Mouse (Mus musculus) lung, embryonic 16.5 days (tissue): ENCODE measurements around the gene Rab34. TPM values are rescaled to one million over a fixed set of nuclear protein-coding genes. Genes with fewer than 3 reads are reported as not detected.

Source experiments
- ATAC-seq: fragments of 200-750 bp; cut with Nextera tagmentation; 2 replicates; pipeline ENCODE4 v1.8.0; 2017; ENCODE audit warnings: low read depth, mild to moderate bottlenecking, moderate library complexity
- H3K27ac ChIP-seq: fragments of 300-500 bp; sonication (generic); 2 replicates; pipeline ENCODE4 v1.5.1; 2014; ENCODE audit warnings: mild to moderate bottlenecking, control low read depth, low read length
- H3K27me3 ChIP-seq: fragments of 300-500 bp; sonication (generic); 2 replicates; pipeline ENCODE4 v1.6.1; 2014; ENCODE audit warnings: low read depth, low read length, mixed read lengths; ENCODE audit not compliant: control insufficient read depth, insufficient read depth
- H3K36me3 ChIP-seq: fragments of 300-500 bp; sonication (generic); 2 replicates; pipeline ENCODE4 v1.6.1; 2014; ENCODE audit warnings: low read length; ENCODE audit not compliant: control insufficient read depth, insufficient read depth
- H3K4me1 ChIP-seq: fragments of 300-500 bp; sonication (generic); replicated peaks from 2 replicates; pipeline ENCODE4 v1.6.1; 2014; ENCODE audit warnings: low read length, mixed read lengths; ENCODE audit not compliant: control insufficient read depth, insufficient read depth
- H3K4me2 ChIP-seq: fragments of 300-500 bp; sonication (generic); 2 replicates; pipeline ENCODE4 v1.6.1; 2014; ENCODE audit warnings: low read depth, low read length, control low read depth
- H3K4me3 ChIP-seq: fragments of 300-500 bp; sonication (generic); 2 replicates; pipeline ENCODE4 v1.5.1; 2014; ENCODE audit warnings: mild to moderate bottlenecking, low read length, control low read depth
- H3K9ac ChIP-seq: fragments of 300-500 bp; sonication (generic); 2 replicates; pipeline ENCODE4 v1.6.1; 2014; ENCODE audit warnings: low read length, control low read depth
- H3K9me3 ChIP-seq: fragments of 300-500 bp; sonication (generic); 2 replicates; pipeline ENCODE4 v1.6.1; 2016; ENCODE audit warnings: low read length; ENCODE audit not compliant: control insufficient read depth
- WGBS: fragments of 180-500 bp; shearing (Covaris S2); extraction: QIAGEN DNeasy Blood & Tissue Kit; methylation state at CpG from one replicate; pipeline ENCODE4 v1.1.7; 2014; 5-methylcytosine and 5-hydroxymethylcytosine counted together
- polyA plus RNA-seq: library from polyadenylated mRNA; unstranded; fragments of >200 nt; fragmentation: Nextera tagmentation; extraction: Ambion mirVana; gene quantifications from 2 replicates; pipeline ENCODE4 v1.2.1, GENCODE M21; 2015

Rab34 gene
- polyA plus RNA-seq, 1 experiment from 2014 or later = 117 TPM

DNA sequence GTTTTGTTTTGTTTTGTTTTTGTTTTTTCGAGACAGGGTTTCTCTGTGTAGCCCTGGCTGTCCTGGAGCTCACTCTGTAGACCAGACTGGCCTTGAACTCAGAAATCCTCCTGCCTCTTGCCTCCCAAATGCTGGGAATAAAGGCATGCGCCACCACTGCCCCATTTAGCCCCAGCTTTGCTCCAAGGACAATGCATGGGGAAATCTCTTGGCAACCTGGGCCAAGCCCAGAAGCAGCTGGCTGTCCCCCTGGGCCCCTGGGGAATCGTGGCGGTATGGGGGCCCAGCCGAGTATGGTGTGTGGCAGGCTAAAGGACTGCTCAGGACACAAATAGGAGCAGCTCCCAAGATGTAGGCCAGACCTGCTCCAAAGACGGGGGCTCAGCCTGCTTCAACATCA, 16.1 kb downstream of the Rab34 start:
- Histone ChIP-seq H3K27me3 (no peaks in the 10 kb centered on the region), H3K36me3 (peaks cover 36% of the 10 kb centered on the region), H3K9ac (no peak overlapping the region), H3K27ac (no peak overlapping the region), H3K4me3 (no peak overlapping the region), H3K4me2 (no peak overlapping the region), H3K9me3 (no peaks in the 10 kb centered on the region), H3K4me1 (no peaks in the 10 kb centered on the region)
- 74% methylated on average over 6 of the region's 6 CpGs for WGBS
- no peak for ATAC-seq

GRCm38 (mm10) chr11:78205361-78206206, 17.4 kb downstream of the Rab34 start:
- no peak overlapping the region for H3K27ac ChIP-seq
- whole genome bisulfite sequencing = 68% methylated on average over 13 of the region's 13 CpGs
- peaks cover 41% of the 10 kb centered on the region for H3K36me3 ChIP-seq

GRCm38 (mm10) chr11:78207190-78207589, 19.0 kb downstream of the Rab34 start:
- no peak for ATAC-seq

More at GRCm38 (mm10) chr11:78205361-78206206, 17.4 kb downstream of the Rab34 start:
- Histone ChIP-seq H3K9me3 (no peaks in the 10 kb centered on the region), H3K4me2 (no peak overlapping the region), H3K27me3 (no peaks in the 10 kb centered on the region), H3K4me1 (no peaks in the 10 kb centered on the region), H3K9ac (no peak overlapping the region), H3K4me3 (no peak overlapping the region)
- ATAC-seq = no peak

DNA sequence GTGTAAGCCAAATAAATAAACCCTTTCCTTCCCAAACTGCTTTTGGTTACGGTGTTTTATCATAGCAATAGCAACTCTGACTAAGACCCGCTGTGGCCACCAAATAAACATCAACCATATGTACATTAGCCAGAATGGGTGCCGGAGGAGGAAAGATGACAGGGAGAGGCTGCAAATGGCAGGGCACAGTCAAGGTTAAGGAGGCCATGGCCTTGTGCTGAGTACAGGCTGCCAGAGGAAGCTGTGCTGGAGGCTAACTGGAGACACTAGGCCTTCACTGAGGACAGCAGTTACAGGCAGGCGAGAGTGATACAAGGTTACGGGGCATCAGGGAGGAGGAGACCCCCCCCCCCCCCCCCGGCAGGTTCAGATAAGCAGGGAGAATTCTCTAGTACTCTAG, 21.7 kb downstream of the Rab34 start:
- Histone ChIP-seq H3K9ac (no peak overlapping the region), H3K9me3 (no peaks in the 10 kb centered on the region), H3K4me1 (no peaks in the 10 kb centered on the region), H3K27me3 (no peaks in the 10 kb centered on the region), H3K4me2 (no peak overlapping the region), H3K27ac (no peak overlapping the region), H3K4me3 (no peak overlapping the region), H3K36me3 (peaks cover 61% of the 10 kb centered on the region)
- WGBS = 74% methylated on average over 6 of the region's 6 CpGs
- ATAC-seq = no peak

More at GRCm38 (mm10) chr11:78207190-78207589, 19.0 kb downstream of the Rab34 start:
- H3K4me2 ChIP-seq = no peak overlapping the region
- H3K4me1 ChIP-seq = no peaks in the 10 kb centered on the region
- no peaks in the 10 kb centered on the region for H3K27me3 ChIP-seq
- H3K36me3 ChIP-seq = peaks cover 49% of the 10 kb centered on the region
- H3K4me3 ChIP-seq = no peak overlapping the region
- WGBS = 87% methylated on average over 7 of the region's 7 CpGs
- H3K9me3 ChIP-seq = no peaks in the 10 kb centered on the region
- no peak overlapping the region for H3K27ac ChIP-seq
- no peak overlapping the region for H3K9ac ChIP-seq

DNA sequence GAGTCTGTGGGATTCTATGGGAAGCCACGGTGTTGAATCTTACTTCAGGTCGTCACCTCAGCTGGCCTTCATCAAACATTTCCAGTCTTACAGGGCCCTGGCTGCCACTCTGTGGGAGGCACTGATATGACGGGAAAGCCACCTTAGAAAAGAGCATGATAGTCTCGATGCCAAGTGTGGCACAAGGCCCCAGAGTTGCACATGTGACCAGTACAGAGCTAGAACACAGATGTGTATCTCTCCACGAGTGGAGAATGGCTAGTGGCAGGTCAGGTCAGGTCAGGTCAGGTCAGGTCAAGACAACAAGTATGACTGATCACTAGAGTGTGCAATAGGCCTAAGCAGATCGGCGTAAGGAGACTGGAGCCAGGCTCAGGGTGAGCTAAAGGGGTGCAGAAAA, 22.4 kb downstream of the Rab34 start:
- 49% methylated on average over 7 of the region's 7 CpGs for whole genome bisulfite sequencing
- Histone ChIP-seq H3K4me3 (no peak overlapping the region), H3K27me3 (no peaks in the 10 kb centered on the region)

GRCm38 (mm10) chr11:78211513-78211912, 23.3 kb downstream of the Rab34 start:
- no peaks in the 10 kb centered on the region for H3K27me3 ChIP-seq
- H3K4me3 ChIP-seq = no peak overlapping the region
- H3K4me2 ChIP-seq = no peak overlapping the region
- no peaks in the 10 kb centered on the region for H3K9me3 ChIP-seq
- peaks cover 64% of the 10 kb centered on the region for H3K36me3 ChIP-seq
- ATAC-seq = no peak
- H3K27ac ChIP-seq = no peak overlapping the region
- no peak overlapping the region for H3K9ac ChIP-seq
- 80% methylated on average over 5 of the region's 5 CpGs for WGBS
- H3K4me1 ChIP-seq = no peaks in the 10 kb centered on the region

More for the DNA sequence above, 22.4 kb downstream of the Rab34 start:
- Histone ChIP-seq H3K9me3 (no peaks in the 10 kb centered on the region), H3K36me3 (peaks cover 64% of the 10 kb centered on the region), H3K27ac (no peak overlapping the region), H3K9ac (no peak overlapping the region), H3K4me1 (no peaks in the 10 kb centered on the region), H3K4me2 (no peak overlapping the region)
- ATAC-seq = no peak

DNA sequence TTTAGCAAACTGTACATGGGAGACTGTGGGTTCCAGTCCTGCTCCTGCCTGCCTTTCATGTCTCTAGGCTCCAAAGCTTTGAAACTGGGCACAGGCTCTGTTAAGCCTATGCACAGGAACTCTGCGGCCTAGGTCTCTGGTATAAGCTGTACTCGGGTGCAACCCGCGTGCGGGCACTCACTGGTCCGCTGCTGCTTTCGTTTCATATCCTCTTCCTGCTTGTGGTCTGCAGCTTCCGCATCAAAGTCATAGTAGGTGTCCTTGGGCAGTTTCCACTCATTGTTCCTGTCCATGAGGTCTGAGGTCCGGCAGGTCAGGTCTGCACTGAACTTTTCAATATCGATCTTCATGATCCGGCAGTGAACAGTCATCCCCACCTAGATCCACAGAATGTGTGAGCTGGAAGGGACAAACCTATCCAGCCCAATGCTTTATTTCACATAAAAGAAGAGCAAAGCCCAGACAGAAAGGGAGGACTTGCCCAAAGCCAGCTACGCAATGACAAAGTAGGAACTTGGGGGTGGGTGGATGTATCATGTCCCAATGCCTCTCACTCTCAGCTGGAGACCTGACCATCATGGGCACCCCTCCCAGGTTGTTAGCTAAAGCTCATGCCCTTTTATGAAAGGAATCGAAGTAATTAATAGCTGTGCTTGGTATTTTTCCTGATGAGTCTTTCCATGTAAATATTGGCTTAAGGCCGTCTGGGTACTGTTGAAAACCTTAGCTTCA, 25.0 kb downstream of the Rab34 start:
- Histone ChIP-seq H3K27ac (no peak overlapping the region), H3K9me3 (no peaks in the 10 kb centered on the region), H3K27me3 (no peaks in the 10 kb centered on the region), H3K36me3 (peaks cover 59% of the 10 kb centered on the region), H3K4me3 (no peak overlapping the region), H3K4me2 (no peak overlapping the region), H3K4me1 (no peaks in the 10 kb centered on the region), H3K9ac (no peak overlapping the region)
- 82% methylated on average over 14 of the region's 14 CpGs for WGBS
- no peak for ATAC-seq

- H3K9me3 ChIP-seq = no peaks in the 10 kb centered on the region
- H3K4me3 ChIP-seq = no peak overlapping the region
- H3K4me2 ChIP-seq = no peak overlapping the region
- H3K27ac ChIP-seq = no peak overlapping the region
- H3K4me1 ChIP-seq = no peaks in the 10 kb centered on the region
- peaks cover 58% of the 10 kb centered on the region for H3K36me3 ChIP-seq
- no peak overlapping the region for H3K9ac ChIP-seq
- ATAC-seq = no peak
- H3K27me3 ChIP-seq = no peaks in the 10 kb centered on the region
- WGBS = 90% methylated on average over 11 of the region's 11 CpGs
Measured at GRCm38 (mm10) chr11:78215709-78216317, 27.6 kb downstream of the Rab34 start.

DNA sequence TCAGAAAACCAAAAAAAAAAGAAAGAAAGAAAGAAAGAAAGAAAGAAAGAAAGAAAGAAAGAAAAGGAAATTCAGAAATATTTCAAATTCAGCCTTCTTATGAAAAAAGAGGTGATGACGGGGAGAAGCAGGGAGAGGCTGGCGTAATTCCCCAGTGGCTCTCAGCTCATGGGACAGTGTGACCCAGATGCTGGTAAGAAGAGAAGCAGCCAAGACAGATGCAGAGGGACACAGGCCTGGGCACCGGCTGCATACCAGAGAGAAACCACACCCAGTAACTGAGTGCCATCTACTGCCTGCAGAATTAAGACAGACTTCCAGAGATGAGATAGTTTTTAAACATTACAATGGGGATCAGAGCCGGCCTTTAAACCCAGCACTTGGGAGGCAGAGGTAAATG, 35.4 kb downstream of the Rab34 start:
- 87% methylated on average over 4 of the region's 4 CpGs for WGBS
- ATAC-seq = no peak
- H3K4me2 ChIP-seq = no peak overlapping the region

More for the DNA sequence above, 35.4 kb downstream of the Rab34 start:
- Histone ChIP-seq H3K27me3 (no peaks in the 10 kb centered on the region), H3K4me1 (no peaks in the 10 kb centered on the region), H3K27ac (no peak overlapping the region), H3K9me3 (no peaks in the 10 kb centered on the region), H3K4me3 (no peak overlapping the region), H3K9ac (no peak overlapping the region), H3K36me3 (peaks cover 74% of the 10 kb centered on the region)
